22 mouse cellular contexts compared by ENCODE assay signal in genomic region chr3:131690543-131690942, GRCm38 (mm10).
DNase-seq lines count a peak whose midpoint lies in the region; ATAC-seq and TF ChIP-seq lines count a peak whose summit lies in the region.
"Had no signal": no experiment of that assay in that cellular context is flagged by ENCODE, and none has a peak within 500 bp of the region (broad histone marks: within the 10 kb centered on the region; RNA-seq: fewer than 3 reads in every experiment).

No protein-coding gene starts in this region.

- no peak for TF ChIP-seq CTCF in midbrain, postnatal 0 days (IDR thresholded peaks at IDR 0.05)
- TF ChIP-seq CTCF in intestine, postnatal 0 days (IDR thresholded peaks at IDR 0.05; ENCODE audit: low read depth), result no peak

- no peaks in the 10 kb centered on the region for H3K36me3 ChIP-seq in midbrain, postnatal 0 days (ENCODE audit: insufficient read depth, low read length)
- H3K36me3 ChIP-seq in midbrain, embryonic 10.5 days, result no peaks in the 10 kb centered on the region
- H3K36me3 ChIP-seq in embryonic facial prominence, embryonic 15.5 days, result no peaks in the 10 kb centered on the region
- no peaks in the 10 kb centered on the region for H3K36me3 ChIP-seq in intestine, postnatal 0 days (ENCODE audit: control insufficient read depth, insufficient read depth)
- H3K36me3 ChIP-seq: heart, embryonic 15.5 days; hindbrain, embryonic 15.5 days had no signal

- DNase-seq in frontal cortex, postnatal 25 days (ENCODE audit: low spot score in 2 of 2), result no peak
- DNase-seq in layer of hippocampus, adult 9-11 months, result peak; percentile 3
- DNase-seq in layer of hippocampus, postnatal 25 days (ENCODE audit: extremely low spot score in 1 of 2, low spot score in 1 of 2), result no peak
- DNase-seq in midbrain, postnatal 0 days (ENCODE audit: low spot score), result peak; percentile 44
- DNase-seq in midbrain, embryonic 10.5 days (ENCODE audit: low spot score), result no peak
- DNase-seq: adrenal gland, postnatal 14 days; cerebellum, adult 18-20 months; cerebellum, adult 9-11 months; cerebellum, postnatal 36 days; gastrocnemius, postnatal 36 days; heart, adult 18-20 months; heart, postnatal 14 days had no signal

- H3K27me3 ChIP-seq in midbrain, postnatal 0 days (ENCODE audit: insufficient read depth, low read length), result no peaks in the 10 kb centered on the region
- no peaks in the 10 kb centered on the region for H3K27me3 ChIP-seq in midbrain, embryonic 10.5 days (ENCODE audit: low read depth, poor library complexity, severe bottlenecking)
- no peaks in the 10 kb centered on the region for H3K27me3 ChIP-seq in embryonic facial prominence, embryonic 15.5 days
- no peaks in the 10 kb centered on the region for H3K27me3 ChIP-seq in intestine, postnatal 0 days (replicated peaks; ENCODE audit: control insufficient read depth, insufficient read depth, low read length)
- H3K27me3 ChIP-seq: CH12.LX; heart, embryonic 15.5 days; hindbrain, embryonic 15.5 days; Patski had no signal

- no peak overlapping the region for H3K4me3 ChIP-seq in midbrain, postnatal 0 days (ENCODE audit: low read depth, low read length)
- no peak overlapping the region for H3K4me3 ChIP-seq in midbrain, embryonic 10.5 days
- no peak overlapping the region for H3K4me3 ChIP-seq in embryonic facial prominence, embryonic 15.5 days (replicated peaks)
- no peak overlapping the region for H3K4me3 ChIP-seq in intestine, postnatal 0 days (ENCODE audit: low read depth, low read length)
- H3K4me3 ChIP-seq: heart, embryonic 15.5 days; hindbrain, embryonic 15.5 days had no signal

- H3K4me1 ChIP-seq in midbrain, postnatal 0 days (ENCODE audit: insufficient read depth, low read length), result no peaks in the 10 kb centered on the region
- no peaks in the 10 kb centered on the region for H3K4me1 ChIP-seq in midbrain, embryonic 10.5 days
- peaks cover 11% of the 10 kb centered on the region; the same call in 1 of the 2 replicates for H3K4me1 ChIP-seq in embryonic facial prominence, embryonic 15.5 days
- H3K4me1 ChIP-seq in intestine, postnatal 0 days (replicated peaks; ENCODE audit: control insufficient read depth, insufficient read depth, low read length), result no peaks in the 10 kb centered on the region
- H3K4me1 ChIP-seq: heart, embryonic 15.5 days; hindbrain, embryonic 15.5 days had no signal

- H3K27ac ChIP-seq in midbrain, postnatal 0 days (ENCODE audit: low read depth, low read length), result no peak overlapping the region
- no peak overlapping the region for H3K27ac ChIP-seq in midbrain, embryonic 10.5 days (replicated peaks)
- peak overlapping the region; percentile 51 for H3K27ac ChIP-seq in embryonic facial prominence, embryonic 15.5 days (replicated peaks)
- H3K27ac ChIP-seq in intestine, postnatal 0 days (ENCODE audit: low read depth, low read length), result no peak overlapping the region
- H3K27ac ChIP-seq: heart, embryonic 15.5 days; hindbrain, embryonic 15.5 days had no signal

- no peak overlapping the region for H3K4me2 ChIP-seq in midbrain, postnatal 0 days (ENCODE audit: low read depth, low read length, poor library complexity, severe bottlenecking)
- H3K4me2 ChIP-seq in embryonic facial prominence, embryonic 15.5 days (replicated peaks), result no peak overlapping the region
- no peak overlapping the region for H3K4me2 ChIP-seq in intestine, postnatal 0 days (replicated peaks; ENCODE audit: low read depth)
- H3K4me2 ChIP-seq: heart, embryonic 11.5 days; heart, embryonic 15.5 days; hindbrain, embryonic 15.5 days had no signal

- ATAC-seq in frontal cortex, adult (ENCODE audit: low TSS enrichment), result peak; percentile 51; the same call in 1 of the 2 replicates
- ATAC-seq in midbrain, postnatal 0 days (ENCODE audit: low FRiP score), result no peak
- ATAC-seq in embryonic facial prominence, embryonic 15.5 days (ENCODE audit: insufficient number of reproducible peaks, low FRiP score, low TSS enrichment, low read depth), result no peak
- ATAC-seq in intestine, postnatal 0 days, result no peak
- ATAC-seq: activated CD4-positive, CD25-positive, alpha-beta regulatory T cell, adult 4 months; forebrain, embryonic 16.5 days had no signal

- H3K9ac ChIP-seq in midbrain, postnatal 0 days (replicated peaks; ENCODE audit: low read length, poor library complexity, severe bottlenecking), result no peak overlapping the region
- H3K9ac ChIP-seq in embryonic facial prominence, embryonic 15.5 days, result no peak overlapping the region
- H3K9ac ChIP-seq in intestine, postnatal 0 days (ENCODE audit: low read depth, low read length), result no peak overlapping the region
- H3K9ac ChIP-seq: heart, embryonic 15.5 days; hindbrain, embryonic 15.5 days had no signal

- WGBS in midbrain, postnatal 0 days, result 80% methylated on average over 7 of the region's 7 CpGs
- WGBS in midbrain, embryonic 10.5 days, result 92% methylated on average over 7 of the region's 7 CpGs
- 74% methylated on average over 7 of the region's 7 CpGs for WGBS in embryonic facial prominence, embryonic 15.5 days
- 80% methylated on average over 7 of the region's 7 CpGs for WGBS in intestine, postnatal 0 days

- H3K9me3 ChIP-seq in midbrain, postnatal 0 days (ENCODE audit: low read length), result no peaks in the 10 kb centered on the region
- H3K9me3 ChIP-seq in midbrain, embryonic 10.5 days (replicated peaks), result no peaks in the 10 kb centered on the region
- H3K9me3 ChIP-seq in embryonic facial prominence, embryonic 15.5 days (replicated peaks), result no peaks in the 10 kb centered on the region
- H3K9me3 ChIP-seq in intestine, postnatal 0 days (ENCODE audit: control insufficient read depth), result no peaks in the 10 kb centered on the region
- H3K9me3 ChIP-seq: heart, embryonic 15.5 days; hindbrain, embryonic 15.5 days had no signal

Comparison
In these comparisons a context has a peak if more than half of its experiments do, and no peak if none do; other contexts are left out.
1. DNase-seq: peak in layer of hippocampus, adult 9-11 months (single experiment) and midbrain, postnatal 0 days (single experiment); none in frontal cortex, postnatal 25 days (0 of 2), layer of hippocampus, postnatal 25 days (0 of 2) and midbrain, embryonic 10.5 days (single experiment).